Mouse (Mus musculus) intestine, embryonic 14.5 days (tissue): ENCODE measurements around the gene Rpgrip1. TPM values are rescaled to one million over a fixed set of nuclear protein-coding genes. Genes with fewer than 3 reads are reported as not detected.

Source experiments
- ATAC-seq: fragments of 200-750 bp; cut with Nextera tagmentation; replicated peaks from 2 replicates; pipeline ENCODE4 v1.8.0; 2017; ENCODE audit warnings: low read depth, moderate number of reproducible peaks, moderate TSS enrichment, moderate library complexity; ENCODE audit not compliant: low FRiP score, low TSS enrichment
- DNase-seq: peaks from one replicate; pipeline ENCODE4 v3.0.0-alpha.2; 2018; ENCODE audit warnings: low spot score
- H3K27ac ChIP-seq: fragments of 300-500 bp; sonication (generic); 2 replicates; pipeline ENCODE4 v1.5.1; 2014; ENCODE audit warnings: low read depth, mild to moderate bottlenecking, control low read depth
- H3K27me3 ChIP-seq: fragments of 300-500 bp; sonication (generic); replicated peaks from 2 replicates; pipeline ENCODE4 v1.6.1; 2014; ENCODE audit warnings: low read length, control low read depth; ENCODE audit not compliant: control insufficient read depth, insufficient read depth
- H3K36me3 ChIP-seq: fragments of 300-500 bp; sonication (generic); 2 replicates; pipeline ENCODE4 v1.6.1; 2014; ENCODE audit warnings: low read length, control low read depth; ENCODE audit not compliant: control insufficient read depth, insufficient read depth
- H3K4me1 ChIP-seq: fragments of 300-500 bp; sonication (generic); replicated peaks from 2 replicates; pipeline ENCODE4 v1.6.1; 2014; ENCODE audit warnings: low read length, control low read depth, mixed read lengths; ENCODE audit not compliant: control insufficient read depth, insufficient read depth
- H3K4me2 ChIP-seq: fragments of 300-500 bp; sonication (generic); 2 replicates; pipeline ENCODE4 v1.6.1; 2014; ENCODE audit warnings: low read length
- H3K4me3 ChIP-seq: fragments of 300-500 bp; sonication (generic); 2 replicates; pipeline ENCODE4 v1.5.1; 2014; ENCODE audit warnings: low read depth, low read length, control low read depth, mixed read lengths
- H3K9ac ChIP-seq: fragments of 300-500 bp; sonication (generic); 2 replicates; pipeline ENCODE4 v1.6.1; 2014; ENCODE audit warnings: mild to moderate bottlenecking, low read length
- H3K9me3 ChIP-seq: fragments of 300-500 bp; sonication (generic); 2 replicates; pipeline ENCODE4 v1.6.1; 2016; ENCODE audit warnings: low read length, control low read depth; ENCODE audit not compliant: control insufficient read depth
- WGBS: fragments of 180-500 bp; shearing (Covaris S2); extraction: QIAGEN DNeasy Blood & Tissue Kit; methylation state at CpG from one replicate; pipeline ENCODE4 v1.1.7; 2014; 5-methylcytosine and 5-hydroxymethylcytosine counted together
- polyA plus RNA-seq: library from polyadenylated mRNA; unstranded; fragments of >200 nt; fragmentation: Nextera tagmentation; extraction: Ambion mirVana; gene quantifications from 2 replicates; pipeline ENCODE4 v1.2.1, GENCODE M21; 2014

Gene Rpgrip1
- polyA plus RNA-seq, 1 experiment from 2014 or later, result 76.9 TPM

DNA sequence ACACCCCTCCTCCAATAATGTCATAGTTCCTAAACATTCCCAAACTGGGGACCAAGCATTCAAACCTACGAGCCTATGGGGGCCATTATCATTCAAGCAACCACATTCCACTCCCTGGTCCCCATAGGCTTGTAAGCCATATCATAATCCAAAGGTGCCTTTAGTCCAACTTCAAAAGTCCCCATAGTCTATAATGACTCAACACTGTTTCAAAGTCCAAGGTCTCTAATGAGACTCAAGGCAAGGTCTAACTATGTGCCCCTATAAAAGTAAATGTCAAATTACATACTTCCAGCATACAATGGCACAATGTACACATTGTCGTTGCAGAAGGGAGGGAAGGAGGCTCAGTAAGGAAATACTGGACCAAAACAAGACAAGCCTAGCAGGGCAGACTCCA, 44.5 kb downstream of the Rpgrip1 start:
- ATAC-seq, result 0 out of 2 replicates have a peak, but pooled peaks have one; percentile 36
- H3K36me3 ChIP-seq, result peaks cover 20% of the 10 kb centered on the region
- H3K9ac ChIP-seq, result no peak overlapping the region
- DNase-seq, result no peak
- H3K4me2 ChIP-seq, result no peak overlapping the region
- H3K4me3 ChIP-seq, result no peak overlapping the region
- no peak overlapping the region for H3K27ac ChIP-seq
- H3K9me3 ChIP-seq, result no peaks in the 10 kb centered on the region
- H3K4me1 ChIP-seq, result no peaks in the 10 kb centered on the region
- H3K27me3 ChIP-seq, result no peaks in the 10 kb centered on the region
- 78% methylated on average over 2 of the region's 2 CpGs for WGBS

DNA sequence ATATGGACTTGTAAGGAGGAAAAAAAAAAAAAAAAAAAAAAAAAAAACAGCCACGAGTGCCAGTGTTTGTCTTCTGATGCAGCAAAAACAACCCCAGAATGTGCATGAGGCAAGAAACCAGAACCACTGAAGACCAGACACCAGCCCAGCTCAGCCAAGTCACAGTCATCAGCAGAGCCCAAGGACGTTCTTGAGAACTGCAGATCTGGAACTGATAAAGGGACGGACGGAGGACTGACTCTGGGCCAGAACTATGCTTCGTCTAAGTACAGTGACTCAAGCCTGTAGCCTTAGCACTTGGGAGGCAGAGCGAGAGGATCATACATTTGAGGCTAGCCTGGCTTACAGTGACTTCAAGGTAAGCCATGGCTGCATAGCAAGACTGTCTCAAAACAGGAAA, 50.4 kb downstream of the Rpgrip1 start:
- no peaks in the 10 kb centered on the region for H3K27me3 ChIP-seq
- DNase-seq (no peak), ATAC-seq (no peak)
- no peak overlapping the region for H3K27ac ChIP-seq
- H3K4me2 ChIP-seq, result no peak overlapping the region
- no peaks in the 10 kb centered on the region for H3K4me1 ChIP-seq
- no peaks in the 10 kb centered on the region for H3K9me3 ChIP-seq
- H3K36me3 ChIP-seq, result peaks cover 77% of the 10 kb centered on the region
- H3K9ac ChIP-seq, result no peak overlapping the region
- 86% methylated on average over 6 of the region's 6 CpGs for WGBS
- no peak overlapping the region for H3K4me3 ChIP-seq

DNA sequence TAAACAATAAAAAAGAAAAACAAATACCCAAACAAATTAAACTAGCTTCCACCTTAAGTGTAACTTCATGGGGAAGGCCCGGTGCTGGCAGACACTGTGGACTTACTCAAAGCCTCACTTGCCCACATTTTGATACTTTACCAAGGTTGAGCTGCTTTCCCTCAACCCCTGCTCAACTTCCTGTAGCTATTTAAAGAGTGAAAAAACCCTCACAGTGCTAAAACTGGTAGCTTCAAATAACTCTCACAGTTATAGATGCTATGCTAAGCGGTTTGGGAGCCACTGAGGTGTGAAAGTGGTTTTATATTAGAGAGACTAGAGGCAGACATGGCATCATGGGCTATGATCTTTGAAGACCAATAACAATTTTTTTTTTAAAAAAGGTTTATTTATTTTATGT, 56.1 kb downstream of the Rpgrip1 start:
- Histone ChIP-seq H3K27me3 (no peaks in the 10 kb centered on the region), H3K36me3 (peaks cover 87% of the 10 kb centered on the region), H3K4me3 (no peak overlapping the region), H3K4me1 (no peaks in the 10 kb centered on the region), H3K9me3 (no peaks in the 10 kb centered on the region), H3K4me2 (no peak overlapping the region), H3K9ac (no peak overlapping the region), H3K27ac (no peak overlapping the region)
- no peak for DNase-seq
- 93% methylated on average over 2 of the region's 2 CpGs for WGBS
- no peak for ATAC-seq

GRCm38 (mm10) chr14:52188788-52189187, 78.3 kb downstream of the Rpgrip1 start:
- 80% methylated on average over 1 of the region's 1 CpGs for WGBS
- peaks cover 15% of the 10 kb centered on the region for H3K36me3 ChIP-seq
- ATAC-seq, result no peak
- no peak for DNase-seq
- no peaks in the 10 kb centered on the region for H3K9me3 ChIP-seq
- H3K27ac ChIP-seq, result no peak overlapping the region
- no peak overlapping the region for H3K9ac ChIP-seq
- no peaks in the 10 kb centered on the region for H3K27me3 ChIP-seq
- no peak overlapping the region for H3K4me2 ChIP-seq
- no peak overlapping the region for H3K4me3 ChIP-seq
- no peaks in the 10 kb centered on the region for H3K4me1 ChIP-seq

DNA sequence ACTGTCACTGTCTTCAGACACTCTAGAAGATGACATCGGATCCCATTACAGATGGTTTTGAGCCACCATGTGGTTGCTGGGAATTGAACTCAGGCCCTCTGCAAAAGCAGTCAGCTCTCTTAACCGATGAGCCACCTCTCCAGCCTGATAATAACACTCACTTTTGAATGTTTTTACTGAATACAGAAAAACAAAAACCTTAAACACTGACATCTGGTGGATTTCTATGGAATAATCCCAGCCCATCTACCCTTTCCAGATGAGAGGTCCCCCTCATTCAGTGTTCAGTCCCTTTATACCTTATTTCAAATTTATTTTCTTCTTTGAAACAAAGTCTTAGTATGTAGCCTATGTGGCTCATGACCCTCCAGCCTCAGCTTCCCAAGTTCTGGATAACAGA, 79.0 kb downstream of the Rpgrip1 start:
- H3K27ac ChIP-seq, result no peak overlapping the region
- H3K4me1 ChIP-seq, result no peaks in the 10 kb centered on the region
- no peak overlapping the region for H3K9ac ChIP-seq
- H3K4me3 ChIP-seq, result no peak overlapping the region
- DNase-seq, result no peak
- 88% methylated on average over 2 of the region's 2 CpGs for WGBS
- no peaks in the 10 kb centered on the region for H3K27me3 ChIP-seq
- H3K9me3 ChIP-seq, result no peaks in the 10 kb centered on the region
- H3K36me3 ChIP-seq, result peaks cover 15% of the 10 kb centered on the region
- ATAC-seq, result no peak
- H3K4me2 ChIP-seq, result no peak overlapping the region

DNA sequence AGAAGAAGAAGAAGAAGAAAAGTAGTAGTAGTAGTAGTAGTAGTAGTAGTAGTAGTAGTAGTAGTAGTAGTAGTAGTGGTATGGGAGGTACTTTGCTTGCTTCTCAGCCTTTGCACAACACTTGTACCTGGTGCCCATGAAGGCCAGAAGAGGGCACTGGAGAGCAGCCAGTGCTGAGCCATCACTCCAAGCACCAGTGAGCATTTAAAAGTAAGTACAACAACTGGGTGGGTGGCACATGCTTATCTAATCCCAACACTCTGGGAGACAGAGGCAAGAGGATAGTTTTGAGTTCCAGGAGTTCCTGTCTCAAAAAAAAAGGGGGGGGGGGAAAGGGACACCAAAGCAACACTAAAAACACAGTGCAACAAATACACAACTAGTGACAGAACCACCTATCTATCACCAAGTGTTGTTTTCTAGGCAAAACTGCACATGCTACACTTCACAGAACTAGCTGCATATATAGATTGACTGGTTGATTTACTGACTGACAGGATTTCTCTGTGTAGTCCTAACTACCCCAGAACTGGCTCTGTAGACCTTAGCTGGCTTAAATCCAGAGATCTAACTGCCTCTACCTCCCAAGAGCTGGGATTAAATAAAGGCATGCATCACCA, 80.3 kb downstream of the Rpgrip1 start:
- no peak overlapping the region for H3K4me3 ChIP-seq
- no peak overlapping the region for H3K4me2 ChIP-seq
- DNase-seq (no peak), ATAC-seq (no peak)
- H3K9ac ChIP-seq, result no peak overlapping the region
- H3K27ac ChIP-seq, result no peak overlapping the region
- peaks cover 15% of the 10 kb centered on the region for H3K36me3 ChIP-seq
- no peaks in the 10 kb centered on the region for H3K9me3 ChIP-seq
- no peaks in the 10 kb centered on the region for H3K27me3 ChIP-seq
- peaks cover 8% of the 10 kb centered on the region; the same call in 1 of the 2 replicates for H3K4me1 ChIP-seq

DNA sequence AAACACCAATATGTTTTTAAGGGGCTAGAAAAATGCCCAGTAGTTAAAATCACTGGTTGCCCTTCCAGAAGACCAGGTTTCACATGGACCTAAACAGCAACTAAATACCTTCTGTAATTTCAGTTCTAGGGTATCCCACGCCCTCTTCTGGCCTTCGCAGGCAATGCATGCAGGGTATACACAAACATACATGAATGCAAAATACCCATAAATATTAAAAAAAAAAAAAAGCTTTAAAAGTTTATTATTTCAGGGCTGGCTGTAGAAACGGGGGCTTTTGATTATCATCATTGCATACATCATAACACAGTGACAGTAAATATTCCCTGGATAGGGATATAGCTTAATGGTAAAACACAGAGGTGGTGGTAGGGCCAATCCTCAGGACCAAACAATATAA, 85.2 kb downstream of the Rpgrip1 start:
- 12% methylated on average over 3 of the region's 3 CpGs for WGBS
- H3K4me3 ChIP-seq, result peak overlapping the region; percentile 94
- peak overlapping the region; percentile 99 for H3K9ac ChIP-seq
- peaks cover 38% of the 10 kb centered on the region for H3K36me3 ChIP-seq
- peaks cover 17% of the 10 kb centered on the region for H3K4me1 ChIP-seq
- no peaks in the 10 kb centered on the region for H3K9me3 ChIP-seq
- H3K4me2 ChIP-seq, result peak overlapping the region; percentile 91
- DNase-seq (peak; percentile 68), ATAC-seq (no peak)
- no peaks in the 10 kb centered on the region for H3K27me3 ChIP-seq
- H3K27ac ChIP-seq, result no peak overlapping the region

DNA sequence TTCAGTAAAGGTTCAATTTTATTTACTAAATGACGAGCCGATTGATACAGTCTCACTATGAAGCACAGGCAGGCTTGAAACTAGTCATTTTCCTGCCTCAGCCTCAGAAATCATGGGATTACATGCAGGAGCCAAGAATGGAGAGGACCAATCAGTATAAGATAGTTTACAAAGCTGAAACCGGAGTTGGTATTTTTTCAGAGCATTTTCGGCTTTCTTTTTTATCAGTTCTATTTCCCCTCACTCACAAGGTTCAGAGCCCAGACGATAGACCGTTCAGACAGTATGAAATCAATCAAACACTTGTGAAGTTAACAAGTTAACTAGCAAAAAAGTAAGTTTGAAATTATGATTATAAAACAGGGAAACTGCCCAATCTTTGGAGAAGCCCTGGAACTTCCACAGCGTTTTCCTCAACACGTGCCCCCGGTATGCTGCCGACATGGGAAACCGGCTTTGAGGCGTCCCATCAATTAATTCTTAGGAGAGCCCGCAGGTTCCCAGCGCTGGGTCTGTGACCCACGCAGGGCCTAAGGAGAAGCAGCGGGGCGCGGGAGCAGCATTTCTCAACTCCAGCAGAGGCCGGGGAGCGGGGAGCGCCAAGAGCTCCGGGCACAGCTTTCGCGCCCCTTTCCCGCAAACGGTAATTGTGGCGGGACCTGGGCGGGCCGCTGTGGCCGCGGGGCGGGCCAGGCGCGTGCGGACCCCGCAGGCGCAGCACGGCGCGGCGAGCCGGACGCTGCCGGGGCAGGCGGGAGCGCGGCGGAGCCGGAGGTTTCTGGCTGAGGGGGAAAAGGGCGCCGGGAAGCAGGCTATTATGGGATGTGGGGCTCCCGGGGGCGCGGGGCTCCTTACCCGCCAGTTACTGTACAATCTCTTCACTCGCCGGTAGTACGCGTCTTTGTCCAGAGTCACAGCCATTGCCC, 86.0 kb downstream of the Rpgrip1 start:
- no peaks in the 10 kb centered on the region for H3K9me3 ChIP-seq
- DNase-seq (peak; percentile 72), ATAC-seq (peak; percentile 24; the same call in 1 of the 2 replicates)
- peaks cover 17% of the 10 kb centered on the region for H3K4me1 ChIP-seq
- H3K4me2 ChIP-seq, result peak overlapping the region; percentile 91
- peak overlapping the region; percentile 94 for H3K4me3 ChIP-seq
- WGBS, result under 1% methylated on average over 51 of the region's 59 CpGs
- H3K36me3 ChIP-seq, result peaks cover 45% of the 10 kb centered on the region
- H3K27ac ChIP-seq, result peak overlapping the region; percentile 99
- no peaks in the 10 kb centered on the region for H3K27me3 ChIP-seq
- peak overlapping the region; percentile 99 for H3K9ac ChIP-seq
